Mouse (Mus musculus): ENCODE measurements at regions not wholly inside any gene's neighbourhood (a gene's known extent, or its start where the extent isn't known, plus 50 kb on each side); places are given as distances from the start of the nearest gene placed in this dataset.

GRCm38 (mm10) chr1:138011581-138011980 lies 163.9 kb downstream of the Ptprc start:
- no peak for DNase-seq (ENCODE audit: low spot score in 2 of 2)
- intact Hi-C loops (cut with DNase I), result no loop called here

- DNase-seq (ENCODE audit: low spot score in 2 of 2), result no peak
- intact Hi-C loops (cut with DNase I), result no loop called here
These were observed 164.5 kb downstream of the Ptprc start for GRCm38 (mm10) chr1:138010910-138011477.

DNA sequence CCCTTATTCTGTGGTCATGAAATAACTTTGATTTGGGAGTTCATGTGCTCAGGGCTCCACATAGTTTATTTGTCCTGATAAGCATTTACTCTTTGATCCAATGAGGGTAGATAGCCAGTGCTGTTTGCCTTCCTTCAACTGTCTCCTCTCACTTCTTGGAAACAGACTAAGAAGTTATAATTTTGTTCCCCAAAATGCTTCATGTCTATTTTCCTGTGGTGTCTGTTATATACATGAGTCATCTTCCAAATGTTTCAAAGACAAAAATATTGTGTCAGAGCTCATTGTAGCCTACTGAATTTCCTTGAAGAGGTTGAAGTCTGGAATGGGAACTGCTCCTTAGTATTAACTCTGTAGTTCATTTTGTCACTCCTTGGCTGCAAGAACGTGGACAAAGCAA lies 168.7 kb downstream of the Ptprc start:
- intact Hi-C loops (cut with DNase I), result no loop called here
- peak in 1 of 2 experiments; percentile 7 for DNase-seq (ENCODE audit: low spot score in 2 of 2)

DNA sequence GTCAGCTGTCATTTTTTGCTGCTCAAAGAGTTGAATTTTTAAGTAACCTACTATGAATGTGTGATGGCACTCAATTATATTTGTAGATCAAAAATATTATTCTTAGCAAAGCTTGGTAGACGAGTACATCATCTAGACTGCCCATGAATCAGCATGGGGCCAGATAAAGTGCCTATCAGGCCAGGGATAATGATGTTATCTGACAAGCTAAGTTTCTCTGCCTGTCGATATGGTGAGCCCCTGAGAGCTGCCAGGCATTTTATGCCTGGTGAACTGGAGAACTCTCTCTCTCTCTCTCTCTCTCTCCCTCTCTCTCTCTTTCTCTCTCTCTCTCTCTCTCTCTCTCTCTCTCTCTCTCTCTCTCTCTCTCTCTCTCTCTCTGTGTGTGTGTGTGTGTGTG lies 171.2 kb downstream of the Ptprc start:
- intact Hi-C loops (cut with DNase I), result no loop called here
- no peak for DNase-seq (ENCODE audit: low spot score in 2 of 2)

DNA sequence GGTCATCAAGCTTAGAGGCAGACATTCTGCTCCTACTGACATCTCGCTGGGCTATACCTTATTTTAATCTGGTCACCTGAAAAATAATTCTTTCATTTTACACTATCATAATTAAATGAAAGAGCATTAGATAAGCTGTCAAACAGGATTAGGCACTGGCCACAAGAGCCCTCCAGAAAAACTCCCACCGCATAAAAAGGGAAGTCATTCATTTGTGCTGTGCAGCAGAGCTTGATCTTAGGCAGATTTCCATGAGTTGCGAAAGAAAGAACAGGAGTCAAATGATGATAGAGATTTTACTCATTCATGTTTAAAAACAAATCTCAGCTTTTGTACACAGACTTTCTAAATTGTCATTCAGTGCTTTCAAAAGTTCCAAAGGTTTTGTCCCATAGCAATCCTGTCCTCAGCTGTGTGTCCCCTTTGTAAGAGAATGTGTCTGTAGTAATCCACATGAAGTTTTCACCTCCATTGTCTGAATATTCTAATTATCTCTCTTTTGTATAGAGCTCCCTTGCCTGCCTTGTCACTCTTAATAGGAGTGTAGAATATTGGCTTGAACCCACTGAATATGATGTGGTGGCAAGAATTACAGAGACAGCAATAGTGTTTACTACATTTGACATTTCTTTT lies 176.1 kb downstream of the Ptprc start:
- intact Hi-C loops (cut with DNase I), result no loop called here
- no peak for DNase-seq (ENCODE audit: low spot score in 2 of 2)

GRCm38 (mm10) chr1:137996041-137996440 lies 179.5 kb downstream of the Ptprc start:
- DNase-seq (ENCODE audit: low spot score in 2 of 2), result no peak
- intact Hi-C loops (cut with DNase I), result no loop called here

GRCm38 (mm10) chr1:137991936-137992335 lies 183.6 kb downstream of the Ptprc start:
- DNase-seq (ENCODE audit: low spot score in 2 of 2), result no peak
- intact Hi-C loops (cut with DNase I), result no loop called here

DNA sequence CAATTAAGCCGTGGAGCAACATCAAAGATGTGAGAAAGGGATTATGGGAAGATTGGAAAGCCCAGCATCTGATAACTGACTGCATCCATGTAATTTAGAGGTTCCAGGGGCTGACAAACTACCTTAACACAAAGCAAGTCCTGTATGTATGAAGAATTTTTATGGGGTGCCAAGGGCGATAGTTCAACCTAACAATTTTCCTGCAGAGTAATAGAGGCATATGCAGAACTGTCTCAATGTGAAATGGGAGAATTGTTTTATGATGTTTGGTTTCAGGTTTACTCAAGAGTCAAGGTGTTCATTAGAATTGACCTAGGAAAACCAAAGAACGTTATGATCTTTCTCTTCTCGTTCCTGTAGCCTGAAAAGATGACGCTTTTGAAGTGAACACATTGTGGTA lies 184.1 kb downstream of the Ptprc start:
- intact Hi-C loops (cut with DNase I), result no loop called here
- no peak for DNase-seq (ENCODE audit: low spot score in 2 of 2)

DNA sequence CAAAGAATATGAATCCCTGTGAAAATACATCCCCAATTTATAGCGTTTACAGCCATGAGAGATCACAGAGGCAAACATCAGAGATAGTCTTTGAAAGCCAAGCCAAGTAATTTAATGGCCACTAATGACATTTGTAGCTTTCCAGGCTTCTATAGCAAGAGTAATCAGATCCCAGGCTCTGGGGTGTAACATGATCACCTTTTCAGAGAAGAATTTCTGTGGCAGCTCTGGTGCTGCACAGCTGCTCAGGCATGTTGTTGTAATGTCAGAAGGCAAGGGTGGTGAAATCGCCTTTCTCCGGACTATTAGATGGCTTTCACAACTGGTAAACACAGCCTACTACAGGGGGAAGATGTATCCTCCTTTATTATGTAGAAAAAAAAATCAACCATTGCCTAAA lies 202.1 kb downstream of the Ptprc start:
- intact Hi-C loops (cut with DNase I), result loop anchor here (5.0 to 10.0 kb wide), 2 partner anchors 71 to 639 kb away; no protein-coding TSS in a partner anchor
- DNase-seq (ENCODE audit: low spot score in 2 of 2), result no peak

- DNase-seq (ENCODE audit: low spot score in 2 of 2), result peak; percentile 29 to 61
- intact Hi-C loops (cut with DNase I), result loop anchor here (5.0 to 10.0 kb wide), 2 partner anchors 70 to 638 kb away; no protein-coding TSS in a partner anchor
These were observed 202.7 kb downstream of the Ptprc start for GRCm38 (mm10) chr1:137972620-137973350.

GRCm38 (mm10) chr1:137966151-137966836 lies 209.2 kb downstream of the Ptprc start:
- DNase-seq (ENCODE audit: low spot score in 2 of 2), result peak; percentile 51 to 54
- intact Hi-C loops (cut with DNase I), result no loop called here

DNA sequence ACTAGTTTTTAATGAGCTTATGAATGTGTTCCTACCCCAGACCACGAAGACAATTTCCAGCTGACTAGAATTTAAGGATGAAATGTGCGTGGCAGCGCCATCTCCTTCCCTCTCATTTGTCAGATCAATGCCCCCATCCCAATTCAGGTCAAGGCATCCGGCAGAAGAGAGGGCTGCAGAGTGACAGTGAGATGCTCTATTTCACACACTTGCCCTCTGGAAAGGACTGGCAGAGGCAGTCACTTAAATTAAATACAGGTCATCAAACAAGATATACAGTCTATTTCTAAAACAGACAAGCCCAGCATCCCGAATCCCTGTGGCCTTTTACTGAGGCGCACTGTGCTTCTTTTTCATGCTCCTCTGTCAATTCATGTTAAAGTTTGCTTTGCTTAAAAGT lies 211.9 kb downstream of the Ptprc start:
- intact Hi-C loops (cut with DNase I), result no loop called here
- DNase-seq (ENCODE audit: low spot score in 2 of 2), result no peak

DNA sequence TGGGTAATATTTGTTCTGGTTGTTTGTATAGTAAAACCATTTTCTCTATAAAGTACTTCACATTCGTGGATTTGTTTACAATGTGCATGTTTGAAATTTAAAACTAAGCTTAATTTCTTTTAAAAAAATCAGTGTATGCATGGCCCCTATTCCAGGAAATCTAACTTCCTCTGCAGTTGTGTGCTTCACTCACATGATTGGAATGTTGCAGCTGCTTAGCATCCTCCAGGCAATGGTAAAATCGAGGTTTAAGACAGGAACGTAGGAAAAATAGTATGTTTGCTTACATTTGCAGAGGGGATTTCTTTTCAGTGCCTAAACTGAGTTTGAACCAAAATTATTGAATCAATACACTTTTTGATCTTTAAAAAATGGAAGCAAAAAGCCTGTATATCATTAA lies 217.5 kb downstream of the Ptprc start:
- intact Hi-C loops (cut with DNase I), result no loop called here
- no peak for DNase-seq (ENCODE audit: low spot score in 2 of 2)

DNA sequence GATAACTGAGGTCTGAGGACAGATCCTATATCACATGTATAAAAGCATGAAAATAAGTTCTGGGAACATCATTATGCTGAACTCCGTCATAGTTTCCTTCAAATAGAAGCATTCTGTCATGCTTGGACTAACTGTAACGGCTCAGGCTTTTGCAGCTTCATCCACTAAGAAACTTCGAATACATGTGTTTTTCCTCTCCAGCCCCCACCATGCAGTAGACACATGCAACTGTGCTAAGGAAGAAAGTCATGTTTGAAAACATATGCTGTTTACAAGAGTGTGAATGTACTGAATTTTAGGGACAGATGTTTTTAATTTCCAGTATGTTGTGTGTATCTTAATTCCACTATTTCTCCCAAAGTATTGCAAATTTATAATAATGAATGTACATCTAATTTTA lies 219.5 kb downstream of the Ptprc start:
- intact Hi-C loops (cut with DNase I), result no loop called here
- no peak for DNase-seq (ENCODE audit: low spot score in 2 of 2)

GRCm38 (mm10) chr1:137955139-137955538 lies 220.4 kb downstream of the Ptprc start:
- intact Hi-C loops (cut with DNase I), result no loop called here
- no peak for DNase-seq (ENCODE audit: low spot score in 2 of 2)

- DNase-seq (ENCODE audit: low spot score in 2 of 2), result no peak
- intact Hi-C loops (cut with DNase I), result no loop called here
These were observed 222.1 kb downstream of the Ptprc start for GRCm38 (mm10) chr1:137953369-137953768.

GRCm38 (mm10) chr1:137952777-137953176 lies 222.7 kb downstream of the Ptprc start:
- intact Hi-C loops (cut with DNase I), result no loop called here
- no peak for DNase-seq (ENCODE audit: low spot score in 2 of 2)

DNA sequence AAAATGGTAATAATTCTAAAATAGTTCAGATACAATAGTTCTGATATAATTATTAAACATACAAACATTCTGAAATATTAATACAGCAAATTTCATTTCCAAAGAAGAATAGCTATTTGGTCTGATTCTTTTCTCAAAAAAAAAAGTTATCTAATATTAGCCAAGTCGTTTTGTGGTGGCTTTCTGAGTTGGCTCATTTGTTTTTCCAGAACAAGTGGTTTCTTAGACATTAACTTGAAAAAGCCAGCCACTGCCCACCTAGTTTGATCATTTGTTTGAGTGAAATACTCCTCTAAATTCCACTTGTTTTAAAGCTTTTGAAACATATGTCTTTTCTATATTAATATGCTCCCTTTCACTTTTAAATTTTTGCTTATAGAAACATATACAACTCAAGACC lies 227.6 kb downstream of the Ptprc start:
- intact Hi-C loops (cut with DNase I), result no loop called here

DNA sequence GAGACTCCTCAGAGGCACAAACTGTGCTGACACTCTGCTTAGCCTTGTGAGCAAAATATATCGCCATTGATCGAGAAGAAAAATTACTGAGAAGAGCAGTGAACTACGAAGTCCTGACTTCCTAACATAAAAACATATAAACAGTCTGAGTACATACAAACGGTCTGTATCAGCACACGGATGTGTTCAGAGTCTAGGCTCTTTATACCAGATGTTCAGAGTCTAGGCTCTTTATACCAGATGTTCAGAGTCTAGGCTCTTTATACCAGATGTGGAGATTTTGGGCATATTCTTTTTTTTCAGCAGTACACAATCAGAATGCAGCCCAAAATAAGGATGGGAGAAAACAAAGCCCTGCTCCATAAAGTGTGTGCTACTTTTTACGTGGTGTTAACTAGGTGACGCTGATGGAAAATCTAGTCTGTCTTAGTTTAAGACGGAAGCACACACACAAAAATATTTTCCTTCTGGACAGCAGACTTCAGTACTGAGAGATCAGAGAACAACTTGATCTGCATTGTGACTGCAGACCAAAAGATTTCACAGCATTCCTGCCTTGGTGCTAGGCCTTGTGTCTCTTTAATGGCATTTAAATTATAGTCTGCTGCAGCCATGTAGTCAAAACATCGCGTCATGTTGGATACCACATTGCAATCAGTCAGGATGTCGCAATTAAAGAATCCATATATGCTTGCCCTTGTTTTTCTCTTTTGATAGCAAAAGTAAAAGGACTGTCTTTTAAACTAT lies 233.6 kb downstream of the Ptprc start:
- intact Hi-C loops (cut with DNase I), result no loop called here
- no peak for DNase-seq (ENCODE audit: low spot score in 2 of 2)

More for the DNA sequence above, 227.6 kb downstream of the Ptprc start:
- no peak for DNase-seq (ENCODE audit: low spot score in 2 of 2)

DNA sequence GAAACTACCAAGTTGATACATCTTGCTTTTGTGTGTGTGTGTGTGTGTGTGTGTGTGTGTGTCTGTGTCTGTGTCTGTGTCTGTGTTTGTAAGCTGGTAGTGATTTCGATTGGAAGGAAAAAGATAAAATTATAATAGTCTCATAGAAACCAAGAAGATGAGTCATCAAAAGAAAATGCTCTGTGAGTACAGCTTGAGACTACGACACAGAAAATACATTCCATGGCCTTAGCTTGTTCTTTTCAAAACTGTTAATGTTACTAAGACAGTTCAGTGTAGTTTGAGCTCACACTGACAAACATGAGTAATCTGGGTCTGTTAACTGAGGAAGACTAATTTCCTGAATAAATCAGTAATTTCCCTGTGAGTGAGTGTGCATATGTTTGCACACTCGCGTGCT lies 239.8 kb downstream of the Ptprc start:
- DNase-seq (ENCODE audit: low spot score in 2 of 2), result no peak
- intact Hi-C loops (cut with DNase I), result no loop called here
